Mouse (Mus musculus): ENCODE measurements at regions not wholly inside any gene's neighbourhood (a gene's known extent, or its start where the extent isn't known, plus 50 kb on each side); places are given as distances from the start of the nearest gene placed in this dataset.

DNA sequence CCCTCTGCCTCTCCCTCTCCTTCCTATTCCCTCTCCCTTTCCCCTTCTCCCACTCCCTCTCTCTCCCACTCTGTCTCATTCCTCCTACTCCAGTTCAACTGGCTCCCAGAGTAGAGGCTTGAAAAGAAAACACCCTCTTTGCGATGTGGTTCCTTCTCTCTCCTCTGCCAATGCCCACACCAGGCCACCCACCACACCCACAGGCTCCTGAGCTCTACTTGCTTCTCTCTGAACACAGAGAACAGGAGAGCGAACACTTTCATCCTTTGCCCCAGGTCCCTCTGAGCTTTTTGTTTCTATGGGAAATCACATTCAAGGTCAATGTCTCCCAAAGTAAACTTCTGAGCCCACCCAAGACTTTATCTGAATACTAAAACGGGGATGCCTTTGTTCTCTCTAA is 155.8 kb downstream of the Insig2 start:
- in situ Hi-C loops (cut with MboI) = no loop called here

DNA sequence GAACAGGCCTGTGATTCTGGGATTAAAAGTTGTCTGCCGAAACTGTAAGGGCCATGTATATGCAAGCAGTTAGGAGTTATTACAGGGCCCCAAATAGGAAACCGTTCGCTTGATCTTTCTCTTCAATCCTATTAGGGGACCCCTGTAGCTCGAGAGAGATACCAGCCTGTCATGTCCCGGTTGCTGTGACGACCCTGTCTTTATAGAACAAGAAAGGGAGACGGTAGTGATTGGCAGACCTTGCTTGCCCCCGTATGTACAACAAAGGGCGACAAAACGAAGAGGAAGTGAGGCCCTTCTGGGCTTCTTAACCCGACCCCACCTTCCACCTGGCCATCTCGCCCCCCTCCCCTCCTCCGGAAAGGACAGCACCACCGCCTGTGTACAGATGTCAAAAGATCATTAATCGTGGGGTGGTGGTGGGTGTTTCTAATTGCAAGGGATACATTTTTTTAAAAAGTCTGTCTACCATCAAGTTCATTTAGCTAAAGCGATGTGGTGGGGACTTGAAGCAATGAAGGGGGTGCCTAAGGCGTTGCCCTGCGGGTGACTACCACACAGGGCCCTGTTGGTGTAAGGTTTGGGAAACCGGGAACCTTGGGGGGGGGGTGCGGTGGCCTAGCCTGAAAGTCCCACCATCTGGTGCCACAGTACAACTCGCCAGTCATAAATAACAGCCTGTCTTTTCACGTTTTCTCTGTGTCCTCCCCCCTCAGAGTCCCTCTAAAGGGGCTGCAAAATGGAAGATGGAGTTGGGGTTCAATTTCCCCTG is 155.1 kb downstream of the Insig2 start:
- in situ Hi-C loops (cut with MboI) = no loop called here

DNA sequence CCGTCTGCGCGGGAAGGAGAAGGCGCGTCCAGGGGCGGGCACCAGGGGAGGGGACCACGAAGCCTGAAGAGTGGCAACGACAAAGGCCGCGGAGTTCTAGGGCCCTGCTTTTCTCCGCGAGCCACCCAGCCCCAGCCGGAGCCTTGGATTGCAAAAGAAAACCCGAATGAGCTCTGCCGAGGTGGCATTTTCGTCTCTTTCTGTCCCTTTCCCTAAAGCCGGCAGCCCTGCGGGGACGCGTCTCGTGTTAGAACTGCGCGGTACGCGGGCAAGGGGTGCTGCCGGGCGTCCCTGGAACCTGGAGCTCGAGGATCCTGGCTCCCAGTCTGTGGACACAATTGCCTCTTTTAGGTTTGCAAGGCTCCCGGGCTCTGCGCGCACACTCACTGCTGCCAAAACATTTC is 154.5 kb downstream of the Insig2 start:
- in situ Hi-C loops (cut with MboI) = no loop called here

DNA sequence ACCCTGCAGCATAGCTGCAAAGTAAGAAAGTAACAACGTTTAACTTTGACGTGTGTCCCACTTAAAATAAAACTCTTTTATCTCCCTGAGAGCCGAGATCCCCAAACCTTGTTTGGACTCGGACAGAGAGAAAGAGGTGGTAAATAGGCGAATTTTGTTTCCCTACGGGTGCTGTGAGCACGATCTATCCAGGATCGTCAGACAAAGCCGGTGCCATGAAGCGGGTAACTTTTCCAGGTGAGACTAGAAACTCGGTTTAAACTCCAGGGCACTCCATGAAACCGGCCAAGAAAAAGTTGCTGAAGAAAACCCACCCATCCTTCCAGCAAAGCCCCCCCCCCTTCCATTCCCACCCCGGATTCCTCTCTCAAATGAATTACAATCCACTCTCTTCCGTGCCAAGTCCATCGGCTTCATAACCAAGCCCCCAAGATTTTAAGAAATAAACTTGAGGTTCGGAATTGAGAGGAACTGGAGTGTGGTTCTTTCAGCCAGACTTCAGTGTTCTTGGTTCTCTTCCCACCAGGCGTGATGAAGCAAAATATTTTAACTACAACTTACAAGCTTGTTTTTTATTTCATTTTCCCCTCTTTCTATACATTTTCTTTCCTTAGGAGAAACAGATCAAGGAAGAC is 153.7 kb downstream of the Insig2 start:
- in situ Hi-C loops (cut with MboI) = no loop called here

DNA sequence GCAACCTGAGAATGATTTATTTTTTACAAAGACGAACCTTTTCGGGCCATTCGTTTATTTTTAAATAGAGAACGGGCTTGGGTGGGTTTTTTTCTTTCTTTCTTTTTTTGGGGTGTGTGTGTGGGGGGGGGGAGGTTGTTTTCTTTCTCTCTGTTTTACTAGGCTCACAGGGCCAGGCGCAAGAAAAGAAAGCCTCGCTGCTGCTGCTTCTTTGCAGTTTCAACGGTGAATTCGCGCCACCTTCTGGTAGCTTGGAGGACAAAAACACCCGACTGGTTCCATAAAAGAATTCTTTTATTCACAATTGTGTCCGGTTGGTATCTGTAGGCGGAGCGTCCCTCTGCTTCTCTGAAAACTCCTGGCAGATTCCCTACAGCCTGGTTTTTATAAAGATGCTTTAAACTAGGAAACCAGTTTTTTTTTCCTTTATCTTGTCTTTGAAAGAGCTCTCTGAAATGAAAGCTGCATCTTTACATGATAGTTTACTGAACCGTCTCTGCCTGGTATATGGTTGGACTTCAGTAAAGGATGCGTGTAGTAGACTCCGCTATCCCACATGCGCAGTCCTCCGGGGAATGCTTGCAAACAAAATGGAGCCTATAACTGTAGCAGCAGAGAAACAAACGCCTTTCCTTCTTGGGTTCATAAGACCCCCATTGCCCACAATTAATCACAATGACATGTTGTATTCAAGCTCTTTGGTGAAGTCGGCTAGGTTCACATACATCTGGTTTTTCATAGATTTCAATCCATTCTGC is 151.9 kb downstream of the Insig2 start:
- in situ Hi-C loops (cut with MboI) = no loop called here

DNA sequence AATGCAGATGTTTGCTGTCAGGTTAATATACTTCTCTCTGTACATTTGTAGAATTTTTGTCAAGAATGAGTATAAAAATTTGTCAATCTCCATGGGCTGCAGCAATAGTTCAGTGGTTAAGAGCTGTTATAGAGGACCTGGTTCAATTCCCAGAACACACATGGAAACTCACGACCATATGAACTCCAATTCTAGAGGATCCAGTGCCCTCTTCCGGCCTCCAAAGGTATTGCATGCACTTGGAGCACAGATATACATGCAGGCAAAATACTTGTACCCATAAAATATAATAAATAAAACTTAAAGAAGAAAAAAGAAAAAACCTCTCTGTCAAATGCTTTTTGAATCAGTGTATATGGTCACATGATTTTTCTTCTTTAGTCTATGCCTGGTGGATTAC is 143.5 kb downstream of the Insig2 start:
- in situ Hi-C loops (cut with MboI) = no loop called here

DNA sequence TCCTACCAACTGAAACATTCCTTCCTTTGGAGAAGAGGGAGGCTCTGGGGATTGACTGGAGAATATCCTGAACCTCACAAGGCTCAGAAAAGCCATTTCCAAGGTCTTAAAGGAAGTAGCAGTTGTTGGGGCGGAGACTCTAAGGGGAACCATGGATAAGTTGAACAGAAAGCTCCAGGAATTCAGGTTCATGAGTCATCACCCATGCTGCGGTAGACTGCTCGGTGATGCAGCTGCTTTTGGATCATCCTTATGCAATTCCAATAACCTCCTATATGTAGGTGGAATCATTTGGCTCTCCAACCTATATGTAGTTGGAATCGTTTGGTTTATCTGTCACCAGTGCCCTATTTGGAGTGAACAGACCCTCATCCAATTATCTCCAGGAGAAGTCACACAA is 137.6 kb downstream of the Insig2 start:
- in situ Hi-C loops (cut with MboI) = no loop called here

DNA sequence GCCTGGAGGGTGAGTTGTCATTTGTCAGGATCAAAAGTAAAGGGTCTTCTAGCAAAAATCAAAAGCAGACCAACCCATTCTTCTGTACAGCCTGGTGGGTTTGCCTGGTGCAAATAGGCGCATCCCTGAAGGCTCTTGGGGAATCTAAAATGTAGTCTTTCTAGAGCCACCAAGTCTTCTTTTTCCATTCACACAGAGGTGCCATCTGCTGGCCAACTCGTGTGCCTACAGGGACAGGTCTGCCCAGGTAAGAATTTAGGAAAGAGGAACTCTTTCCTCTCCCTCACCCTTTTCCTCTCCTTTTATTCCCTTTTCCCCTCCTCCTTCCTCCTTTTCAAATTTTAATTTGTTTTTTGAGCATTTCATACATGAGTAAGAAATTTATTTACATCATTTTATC is 116.5 kb downstream of the Insig2 start:
- in situ Hi-C loops (cut with MboI) = no loop called here

DNA sequence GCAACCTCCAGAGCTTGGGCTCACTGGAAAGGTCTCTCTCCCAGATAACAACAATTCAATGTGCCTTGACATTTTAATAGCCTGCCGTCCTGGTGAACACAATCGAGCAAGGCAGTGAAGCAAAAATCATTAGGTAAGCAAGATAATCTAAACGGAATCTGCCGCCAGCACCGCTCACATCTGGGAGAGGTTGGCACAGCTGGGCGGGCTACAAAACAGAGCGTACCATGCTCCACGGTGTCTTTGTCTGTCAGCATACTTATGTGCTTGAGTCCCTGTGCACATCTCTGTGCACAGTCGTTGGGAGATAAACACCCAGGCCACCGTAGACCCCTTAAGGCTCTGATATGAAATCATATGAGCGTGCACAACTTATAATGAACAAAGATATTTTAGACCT is 108.1 kb downstream of the Insig2 start:
- in situ Hi-C loops (cut with MboI) = no loop called here

DNA sequence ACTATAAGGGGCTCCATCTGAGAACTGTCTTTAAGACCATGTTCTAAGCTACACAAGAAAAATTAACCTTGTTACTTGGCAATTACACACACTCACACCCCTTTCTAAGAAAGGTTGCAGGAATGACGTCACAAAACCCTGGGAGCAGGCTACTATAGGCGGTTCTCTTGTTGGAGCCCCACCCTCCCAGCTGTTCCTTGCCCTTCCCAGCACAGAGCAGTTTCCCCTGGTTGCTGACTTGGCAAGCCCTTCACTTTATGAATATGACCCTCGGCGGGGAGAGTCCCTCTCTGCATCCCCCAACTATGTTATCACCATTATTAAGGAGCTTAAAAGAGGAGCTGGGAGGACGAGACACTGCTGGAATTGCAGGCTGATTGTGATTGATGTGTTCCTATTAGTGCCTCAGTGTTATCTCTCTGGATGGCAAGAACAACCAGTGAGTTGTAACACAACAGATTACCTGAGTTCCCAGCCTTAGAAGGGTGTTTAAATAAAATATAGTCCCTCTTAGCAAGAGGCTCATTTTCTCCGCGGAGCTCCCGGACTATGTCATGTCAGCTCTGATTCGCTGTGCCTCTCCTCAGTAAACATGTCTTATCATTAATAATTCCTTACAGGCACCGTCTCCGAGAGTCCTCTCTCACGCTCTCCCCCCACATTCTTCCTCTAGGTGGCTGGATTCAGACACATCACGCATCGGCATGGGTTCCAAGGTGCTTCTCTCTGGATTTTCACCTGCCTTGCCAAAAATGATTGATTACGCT is 105.7 kb downstream of the Insig2 start:
- in situ Hi-C loops (cut with MboI) = no loop called here

DNA sequence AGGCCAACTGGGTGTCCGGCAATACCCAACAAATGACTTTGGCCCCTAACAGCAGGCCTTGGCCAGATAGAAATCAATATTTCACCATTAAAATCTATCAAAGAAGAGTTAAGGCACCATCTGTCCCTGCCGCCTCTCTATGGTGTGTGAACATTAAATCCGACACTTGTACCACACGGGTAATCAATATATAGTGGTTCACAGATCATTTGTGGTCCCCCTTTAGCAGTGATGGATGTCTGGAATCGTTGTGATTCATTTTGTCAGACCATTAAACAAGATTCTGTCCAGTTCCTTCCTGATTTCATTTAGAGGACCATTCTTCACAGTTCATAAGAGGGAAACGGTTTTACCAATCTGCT is 105.2 kb downstream of the Insig2 start:
- in situ Hi-C loops (cut with MboI) = no loop called here

DNA sequence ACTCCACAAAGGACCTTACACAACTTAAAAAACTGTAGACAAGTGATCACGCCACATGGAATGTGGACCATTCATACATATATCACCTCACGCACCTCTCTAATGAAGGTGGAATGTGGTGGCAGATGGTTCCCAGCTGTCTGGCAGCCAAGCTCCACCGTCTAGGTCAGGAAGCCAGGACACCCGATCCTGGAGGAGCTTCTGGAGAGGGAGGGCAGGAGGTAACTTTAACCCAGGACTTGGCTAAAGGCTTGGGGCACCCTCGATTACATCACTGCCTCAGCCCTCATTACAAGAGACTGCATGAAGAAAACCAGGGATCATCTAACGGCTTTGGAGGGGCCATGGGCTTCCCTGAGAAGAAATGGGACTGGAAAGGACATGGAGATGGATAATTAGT is 88.8 kb downstream of the Insig2 start:
- in situ Hi-C loops (cut with MboI) = no loop called here

DNA sequence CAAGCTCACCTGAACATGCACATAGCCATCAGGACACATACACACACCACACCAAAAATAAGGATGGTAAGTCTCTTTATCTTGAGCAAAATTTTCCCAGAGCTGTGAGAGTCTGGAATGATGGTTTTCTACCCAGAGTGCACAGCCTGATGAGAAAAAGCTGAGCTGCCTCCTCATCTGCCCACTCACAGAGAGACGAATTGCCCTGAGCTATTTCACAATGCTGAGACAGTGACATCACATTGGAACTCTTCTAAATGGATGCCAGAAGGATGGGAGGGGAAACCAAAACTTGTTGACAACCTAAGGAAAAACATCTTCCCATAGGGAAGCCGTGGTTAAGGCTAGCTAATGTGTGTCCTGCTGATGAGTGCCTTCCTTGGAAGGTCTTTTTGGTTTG is 84.8 kb downstream of the Insig2 start:
- in situ Hi-C loops (cut with MboI) = no loop called here

DNA sequence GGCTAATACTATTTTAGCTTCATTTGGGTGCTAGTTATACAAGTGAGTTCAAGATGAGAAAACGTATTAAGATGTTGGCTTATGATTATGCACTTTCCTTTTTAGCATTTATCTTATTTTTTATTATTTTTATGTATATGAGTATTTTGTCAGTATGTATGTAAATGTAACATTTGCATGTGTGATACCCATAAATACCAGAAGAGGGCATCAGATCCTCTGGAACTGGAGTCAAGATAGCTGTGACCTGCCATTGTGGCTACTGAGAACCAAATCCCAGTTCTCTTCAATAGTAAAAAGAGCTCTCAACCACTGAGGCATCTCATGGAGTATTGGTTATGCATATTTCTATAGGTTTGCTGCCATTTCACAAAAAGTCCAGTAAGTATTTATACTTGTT is 83.3 kb downstream of the Insig2 start:
- in situ Hi-C loops (cut with MboI) = no loop called here

DNA sequence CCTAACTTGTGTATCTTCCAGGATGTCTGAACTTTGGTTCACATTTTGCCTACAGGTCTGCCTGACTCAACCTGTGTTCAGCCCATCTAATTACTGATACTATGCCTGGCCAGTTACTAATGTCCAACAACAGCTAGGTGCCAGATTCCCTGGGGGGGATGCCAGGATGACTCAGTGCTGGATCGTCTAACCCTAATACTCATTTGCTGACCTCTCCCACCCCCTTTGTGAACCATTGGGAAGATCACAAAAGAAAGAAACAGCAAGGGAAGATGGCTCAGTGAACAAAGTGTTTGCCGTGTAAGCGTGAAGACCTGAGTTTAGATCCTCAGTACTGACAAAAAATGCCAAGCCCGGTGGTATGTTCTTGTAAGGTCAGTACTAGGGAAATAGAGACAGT is 81.7 kb downstream of the Insig2 start:
- in situ Hi-C loops (cut with MboI) = loop anchor here (10.0 kb wide), 1 partner anchor 154 kb away; no protein-coding TSS in a partner anchor

DNA sequence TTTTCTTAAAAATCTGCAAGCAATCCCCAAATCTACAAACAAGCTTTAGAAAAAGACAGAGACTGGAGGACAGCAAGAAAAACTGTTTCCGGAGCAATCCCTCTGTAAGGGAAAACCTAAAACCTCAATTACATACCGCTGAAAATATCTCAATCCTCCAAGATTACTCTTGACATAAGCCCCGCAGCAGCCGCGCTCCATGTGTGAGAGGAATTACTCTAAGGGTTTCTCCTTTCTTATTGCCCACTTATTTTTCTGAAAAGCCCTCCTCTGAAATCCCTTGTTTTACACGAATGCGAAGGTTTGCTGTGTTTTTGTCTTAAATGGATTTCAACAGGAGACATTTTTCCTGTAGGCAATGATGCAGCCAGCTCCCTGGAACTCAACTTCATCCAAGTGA is 80.3 kb downstream of the Insig2 start:
- in situ Hi-C loops (cut with MboI) = loop anchor here (10.0 kb wide), 1 partner anchor 153 kb away; no protein-coding TSS in a partner anchor

DNA sequence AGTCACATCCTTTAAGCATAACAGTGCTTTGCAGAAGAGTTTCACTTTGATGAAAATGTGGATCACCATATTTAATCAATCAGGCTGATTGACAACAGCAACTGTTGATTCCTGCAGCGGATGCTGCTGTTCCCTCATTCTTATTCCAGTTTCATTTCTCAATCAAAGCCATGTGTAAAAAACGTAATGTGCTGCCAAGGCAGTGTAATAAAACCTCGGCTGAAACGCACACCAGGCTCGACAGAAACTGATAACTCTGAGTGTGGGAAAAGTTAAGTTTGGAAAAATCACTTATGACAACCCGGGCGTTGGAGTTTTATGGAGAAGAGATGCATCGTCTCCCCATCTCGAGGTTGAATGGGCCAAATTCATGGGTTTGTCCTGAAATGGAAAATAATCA is 78.2 kb downstream of the Insig2 start:
- in situ Hi-C loops (cut with MboI) = loop anchor here (10.0 kb wide), 1 partner anchor 151 kb away; no protein-coding TSS in a partner anchor

All from mature B cell (primary cell).